Mouse (Mus musculus) limb, embryonic 15.5 days (tissue): ENCODE data around the gene Nmrk1. TPM values are rescaled to one million over a fixed set of nuclear protein-coding genes. Genes with fewer than 3 reads are reported as not detected.

ENCODE experiments used
- ATAC-seq: fragments of 200-750 bp; cut with Nextera tagmentation; 2 replicates; pipeline ENCODE4 v1.8.0; 2017; ENCODE audit warnings: low read depth, moderate TSS enrichment; ENCODE audit not compliant: insufficient number of reproducible peaks, low FRiP score, low TSS enrichment
- H3K27ac ChIP-seq: fragments of 300-500 bp; sonication (generic); 2 replicates; pipeline ENCODE4 v1.5.1; 2015; ENCODE audit warnings: moderate library complexity, mild to moderate bottlenecking, inconsistent platforms
- H3K27me3 ChIP-seq: fragments of 300-500 bp; sonication (generic); 2 replicates; pipeline ENCODE4 v1.6.1; 2015; ENCODE audit warnings: inconsistent platforms
- H3K36me3 ChIP-seq: fragments of 300-500 bp; sonication (generic); 2 replicates; pipeline ENCODE4 v1.6.1; 2015; ENCODE audit warnings: inconsistent platforms
- H3K4me1 ChIP-seq: fragments of 300-500 bp; sonication (generic); 2 replicates; pipeline ENCODE4 v1.6.1; 2015; ENCODE audit warnings: inconsistent platforms
- H3K4me2 ChIP-seq: fragments of 300-500 bp; sonication (generic); 2 replicates; pipeline ENCODE4 v1.6.1; 2015; ENCODE audit warnings: mild to moderate bottlenecking, inconsistent platforms
- H3K4me3 ChIP-seq: fragments of 300-500 bp; sonication (generic); 2 replicates; pipeline ENCODE4 v1.5.1; 2015; ENCODE audit warnings: mild to moderate bottlenecking, inconsistent platforms
- H3K9ac ChIP-seq: fragments of 300-500 bp; sonication (generic); 2 replicates; pipeline ENCODE4 v1.6.1; 2015; ENCODE audit warnings: inconsistent platforms
- H3K9me3 ChIP-seq: fragments of 300-500 bp; sonication (generic); 2 replicates; pipeline ENCODE4 v1.6.1; 2016; ENCODE audit warnings: inconsistent platforms
- WGBS: fragments of 180-500 bp; shearing (Covaris S2); methylation state at CpG from one replicate; pipeline ENCODE4 v1.1.7; 2015; 5-methylcytosine and 5-hydroxymethylcytosine counted together
- polyA plus RNA-seq: library from polyadenylated mRNA; unstranded; fragments of >200 nt; fragmentation: Nextera tagmentation; extraction: Ambion mirVana; gene quantifications from 2 replicates; pipeline ENCODE4 v1.2.1, GENCODE M21; 2015

Gene Nmrk1
- polyA plus RNA-seq, 1 experiment from 2014 or later = 19.1 TPM

DNA sequence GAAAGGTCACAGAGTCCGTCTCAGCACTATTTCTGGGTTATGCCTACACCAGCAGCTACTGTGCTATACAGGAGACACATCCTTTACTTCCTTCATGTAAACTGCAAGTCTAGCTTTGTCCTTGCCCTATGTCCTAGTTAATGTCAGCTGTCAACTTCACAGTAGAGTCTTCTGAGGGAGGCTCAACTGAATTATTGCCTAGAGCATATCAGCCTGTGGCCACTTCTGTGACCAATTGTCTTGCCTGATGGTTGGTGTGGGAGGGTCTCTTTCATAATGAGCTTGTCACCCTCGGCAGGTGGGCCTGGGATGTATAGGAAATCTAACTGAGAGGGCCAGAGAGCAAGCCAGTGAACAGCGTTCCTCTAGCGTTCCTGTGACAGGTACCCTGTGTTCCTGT, 11.7 kb downstream of the Nmrk1 start:
- H3K4me3 ChIP-seq = no peak overlapping the region
- H3K27ac ChIP-seq = no peak overlapping the region
- 63% methylated on average over 4 of the region's 4 CpGs for WGBS
- ATAC-seq = no peak
- H3K27me3 ChIP-seq = no peaks in the 10 kb centered on the region
- no peak overlapping the region for H3K9ac ChIP-seq
- H3K4me1 ChIP-seq = no peaks in the 10 kb centered on the region
- H3K4me2 ChIP-seq = no peak overlapping the region
- no peaks in the 10 kb centered on the region; the same call in 1 of the 2 replicates for H3K36me3 ChIP-seq
- no peaks in the 10 kb centered on the region for H3K9me3 ChIP-seq

DNA sequence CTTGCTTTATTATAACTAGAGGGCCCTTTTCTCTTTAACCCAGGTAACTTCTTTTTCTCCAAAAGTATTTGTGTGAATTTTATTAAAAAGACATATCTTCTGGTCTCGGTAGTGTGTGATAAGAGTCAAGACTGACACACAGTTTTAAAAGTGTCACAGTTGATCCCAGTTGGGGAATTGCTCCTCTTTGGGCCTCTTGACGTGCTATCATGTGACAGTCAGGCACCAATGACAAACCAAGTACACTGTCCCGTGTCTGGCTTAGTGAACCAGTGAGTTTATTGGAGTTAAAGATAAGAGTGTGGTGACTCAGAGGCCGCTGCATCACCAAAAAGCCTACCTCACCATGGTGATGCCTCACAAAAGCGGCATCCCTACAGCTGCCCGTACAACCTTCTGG, 12.3 kb downstream of the Nmrk1 start:
- H3K4me2 ChIP-seq = no peak overlapping the region
- no peaks in the 10 kb centered on the region for H3K4me1 ChIP-seq
- ATAC-seq = no peak
- no peak overlapping the region for H3K9ac ChIP-seq
- WGBS = 81% methylated on average over 6 of the region's 6 CpGs
- H3K9me3 ChIP-seq = no peaks in the 10 kb centered on the region
- no peak overlapping the region for H3K4me3 ChIP-seq
- H3K27ac ChIP-seq = no peak overlapping the region
- H3K36me3 ChIP-seq = no peaks in the 10 kb centered on the region; the same call in 1 of the 2 replicates
- no peaks in the 10 kb centered on the region for H3K27me3 ChIP-seq

DNA sequence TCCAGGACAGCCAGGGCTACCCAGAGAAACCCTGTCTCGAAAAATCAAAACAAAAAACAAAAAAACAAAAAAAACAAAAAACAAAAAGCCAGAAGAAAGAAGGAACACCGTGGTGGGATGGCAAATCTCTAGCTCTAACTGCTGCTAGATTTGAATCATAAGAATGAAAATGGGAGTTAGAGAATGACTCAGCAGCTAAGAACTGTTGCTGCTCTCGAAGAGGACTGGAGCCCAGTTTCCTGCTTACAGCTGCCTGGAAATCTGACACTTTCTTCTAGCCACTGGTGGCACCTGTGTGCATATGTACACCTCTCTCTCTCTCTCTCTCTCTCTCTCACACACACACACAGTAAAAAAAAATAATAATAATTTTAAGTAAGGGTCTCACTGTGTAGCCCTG, 14.6 kb downstream of the Nmrk1 start:
- H3K27ac ChIP-seq = no peak overlapping the region
- no peak overlapping the region for H3K4me3 ChIP-seq
- no peaks in the 10 kb centered on the region for H3K4me1 ChIP-seq
- no peaks in the 10 kb centered on the region for H3K27me3 ChIP-seq
- no peaks in the 10 kb centered on the region; the same call in 1 of the 2 replicates for H3K36me3 ChIP-seq
- H3K9ac ChIP-seq = no peak overlapping the region
- 61% methylated on average over 3 of the region's 3 CpGs for WGBS
- no peaks in the 10 kb centered on the region for H3K9me3 ChIP-seq
- ATAC-seq = no peak
- H3K4me2 ChIP-seq = no peak overlapping the region

DNA sequence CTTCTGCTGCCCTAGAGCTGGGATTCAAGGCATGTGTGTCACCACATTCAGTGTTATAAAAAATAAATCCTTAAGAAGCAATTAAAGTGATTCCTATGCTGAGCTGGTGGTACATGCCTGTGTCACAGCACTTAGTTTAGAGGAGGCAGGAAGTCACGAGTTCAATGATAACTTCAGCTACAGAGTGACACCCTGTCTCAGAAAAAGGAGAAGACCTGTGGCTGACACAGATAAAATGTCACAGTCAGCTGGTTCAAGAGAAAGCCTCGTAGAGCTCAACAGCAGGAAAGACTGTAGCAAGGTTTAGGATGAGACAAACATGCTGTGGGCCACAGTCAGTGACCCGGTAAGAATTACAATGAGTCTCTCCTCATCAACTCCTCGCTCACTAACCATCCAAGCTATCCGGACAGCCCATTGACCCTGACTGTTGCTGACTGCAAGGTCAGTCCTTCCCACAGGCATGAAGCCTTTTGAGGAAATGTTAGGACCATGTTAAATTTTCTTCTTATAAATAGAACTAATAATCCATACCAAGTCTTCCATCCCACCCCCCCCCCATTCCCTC, 15.2 kb downstream of the Nmrk1 start:
- WGBS = 73% methylated on average over 5 of the region's 5 CpGs
- Histone ChIP-seq H3K4me2 (no peak overlapping the region), H3K27me3 (no peaks in the 10 kb centered on the region), H3K9ac (no peak overlapping the region), H3K27ac (no peak overlapping the region), H3K36me3 (no peaks in the 10 kb centered on the region; the same call in 1 of the 2 replicates), H3K4me1 (no peaks in the 10 kb centered on the region), H3K9me3 (no peaks in the 10 kb centered on the region), H3K4me3 (no peak overlapping the region)
- ATAC-seq = no peak

DNA sequence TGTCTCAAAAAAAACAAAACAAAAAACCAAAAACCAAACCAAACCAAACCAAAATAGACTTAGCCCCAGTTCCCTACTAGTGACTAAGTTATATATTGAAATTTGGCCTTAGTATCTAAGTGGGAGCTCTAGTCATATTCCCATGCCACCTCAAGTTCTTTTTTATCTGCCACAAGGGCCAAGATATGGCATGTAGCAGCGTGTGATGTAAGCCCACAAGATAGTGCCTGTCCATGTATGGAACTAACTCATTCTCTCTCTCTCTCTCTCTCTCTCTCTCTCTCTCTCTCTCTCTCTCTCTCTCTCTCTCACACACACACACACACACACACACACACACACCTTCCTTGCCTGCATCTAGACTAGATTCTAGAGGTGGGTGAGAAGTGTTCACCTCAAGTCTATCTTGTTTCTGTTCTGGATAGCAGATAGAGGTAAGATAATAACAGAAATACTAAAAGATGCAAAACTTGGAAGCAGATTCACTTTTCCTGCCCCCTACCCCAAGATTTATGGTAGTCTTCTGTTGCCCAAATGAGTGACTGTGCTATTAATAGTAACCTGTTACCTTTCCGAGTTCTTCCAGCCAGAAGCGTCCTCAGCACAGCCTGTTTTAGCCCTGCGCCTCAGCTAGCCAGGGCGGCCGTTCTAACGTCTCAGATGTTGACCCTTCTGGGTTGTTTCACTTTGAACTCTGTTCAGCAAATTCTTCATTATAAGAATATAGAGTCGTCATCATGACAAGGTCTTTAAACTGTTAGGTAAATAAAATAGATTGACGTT, 16.2 kb downstream of the Nmrk1 start:
- no peaks in the 10 kb centered on the region for H3K9me3 ChIP-seq
- H3K9ac ChIP-seq = no peak overlapping the region
- WGBS = 45% methylated on average over 9 of the region's 9 CpGs
- no peak for ATAC-seq
- no peaks in the 10 kb centered on the region for H3K36me3 ChIP-seq
- no peak overlapping the region for H3K4me2 ChIP-seq
- H3K4me3 ChIP-seq = no peak overlapping the region
- no peaks in the 10 kb centered on the region for H3K4me1 ChIP-seq
- H3K27me3 ChIP-seq = no peaks in the 10 kb centered on the region
- H3K27ac ChIP-seq = no peak overlapping the region

DNA sequence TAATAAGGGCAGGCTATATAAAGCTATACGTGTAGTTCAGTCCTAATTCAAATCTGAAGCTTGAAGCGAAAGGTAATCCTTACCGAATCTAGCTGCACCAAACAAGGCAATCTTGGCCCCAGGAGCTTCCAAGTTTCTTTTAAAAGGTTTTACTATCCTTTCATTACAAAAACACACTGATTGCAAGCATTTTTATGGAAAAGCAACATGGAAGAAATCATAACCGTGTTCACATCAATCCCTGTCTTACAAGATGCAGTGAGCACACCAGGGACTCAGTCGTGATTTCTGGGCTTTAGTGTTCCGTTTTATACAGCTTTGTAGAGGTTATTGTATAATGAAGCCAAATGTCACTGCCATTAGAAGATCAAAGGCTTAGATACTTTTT, 16.8 kb downstream of the Nmrk1 start:
- Histone ChIP-seq H3K9me3 (no peaks in the 10 kb centered on the region), H3K9ac (no peak overlapping the region), H3K27me3 (no peaks in the 10 kb centered on the region), H3K4me3 (no peak overlapping the region), H3K4me2 (no peak overlapping the region), H3K36me3 (no peaks in the 10 kb centered on the region), H3K27ac (no peak overlapping the region), H3K4me1 (no peaks in the 10 kb centered on the region)
- ATAC-seq = no peak
- 44% methylated on average over 6 of the region's 6 CpGs for WGBS

DNA sequence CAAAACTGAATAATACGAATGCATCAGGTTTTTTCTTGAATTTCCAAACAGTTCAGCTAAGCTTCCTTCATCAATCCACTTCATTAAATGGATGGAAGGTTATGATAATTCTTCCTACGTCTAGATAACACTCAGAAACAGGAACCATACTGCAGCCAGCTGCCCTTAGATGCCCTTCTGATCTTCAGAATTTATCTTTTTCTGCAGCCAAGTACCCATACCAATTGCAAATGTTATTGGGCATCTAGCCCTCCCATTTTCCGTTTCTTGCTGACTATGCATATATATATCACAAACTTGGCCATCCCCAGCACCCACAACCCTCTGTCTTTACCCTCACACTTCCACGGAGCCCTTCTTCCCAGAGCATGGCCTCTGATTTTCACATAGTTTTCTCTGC, 18.2 kb downstream of the Nmrk1 start:
- no peak for ATAC-seq
- H3K4me2 ChIP-seq = no peak overlapping the region
- 80% methylated on average over 4 of the region's 4 CpGs for WGBS
- no peak overlapping the region for H3K27ac ChIP-seq
- H3K27me3 ChIP-seq = no peaks in the 10 kb centered on the region
- no peak overlapping the region for H3K4me3 ChIP-seq
- H3K4me1 ChIP-seq = no peaks in the 10 kb centered on the region; the same call in 1 of the 2 replicates
- H3K9ac ChIP-seq = no peak overlapping the region
- no peaks in the 10 kb centered on the region for H3K9me3 ChIP-seq
- no peaks in the 10 kb centered on the region for H3K36me3 ChIP-seq

DNA sequence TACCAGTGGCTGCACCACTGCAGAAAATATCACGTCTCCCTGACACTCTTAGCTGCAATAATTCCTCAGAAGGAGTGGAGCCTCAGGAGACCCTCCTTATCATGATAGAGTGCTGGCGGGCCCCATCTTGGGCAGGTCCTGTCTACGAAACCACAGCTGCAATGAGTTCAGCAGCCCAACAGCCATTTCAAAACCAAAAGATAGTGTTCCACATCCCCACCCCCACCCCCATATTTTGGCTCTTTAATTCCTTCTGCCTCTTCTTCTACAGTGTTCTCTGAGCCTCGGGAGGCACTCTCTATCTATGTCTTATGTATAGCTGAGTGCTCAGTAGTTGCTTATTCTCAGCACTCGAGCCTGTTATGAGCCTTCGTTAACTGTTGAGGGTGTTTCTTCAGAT, 18.7 kb downstream of the Nmrk1 start:
- no peaks in the 10 kb centered on the region for H3K9me3 ChIP-seq
- H3K27me3 ChIP-seq = no peaks in the 10 kb centered on the region
- H3K4me3 ChIP-seq = no peak overlapping the region
- WGBS = 74% methylated on average over 6 of the region's 6 CpGs
- ATAC-seq = no peak
- no peak overlapping the region for H3K4me2 ChIP-seq
- H3K4me1 ChIP-seq = no peaks in the 10 kb centered on the region; the same call in 1 of the 2 replicates
- H3K36me3 ChIP-seq = no peaks in the 10 kb centered on the region
- H3K27ac ChIP-seq = no peak overlapping the region
- no peak overlapping the region for H3K9ac ChIP-seq

DNA sequence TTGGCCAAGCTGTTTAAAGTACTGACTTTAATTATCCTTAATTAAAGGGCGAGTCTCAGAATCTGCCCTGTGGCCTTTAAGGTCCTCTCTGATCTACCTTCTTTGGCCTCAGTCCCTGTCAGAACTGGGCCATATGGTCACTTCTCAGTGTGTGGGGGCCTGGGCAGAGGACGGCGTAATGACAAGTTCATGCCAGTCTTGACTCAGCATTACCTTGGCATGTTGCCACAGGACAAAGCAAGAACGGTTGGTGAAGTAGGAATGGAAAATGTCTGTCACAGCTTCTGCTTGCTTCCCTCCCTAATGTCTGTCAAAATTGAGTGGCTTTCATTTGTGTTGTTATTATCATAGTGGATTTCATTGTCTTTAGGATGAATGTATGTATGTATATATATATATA, 20.8 kb downstream of the Nmrk1 start:
- Histone ChIP-seq H3K9me3 (no peaks in the 10 kb centered on the region), H3K27ac (no peak overlapping the region), H3K4me1 (no peaks in the 10 kb centered on the region; the same call in 1 of the 2 replicates), H3K4me3 (no peak overlapping the region), H3K4me2 (no peak overlapping the region), H3K36me3 (no peaks in the 10 kb centered on the region), H3K27me3 (no peaks in the 10 kb centered on the region), H3K9ac (no peak overlapping the region)
- WGBS = 36% methylated on average over 4 of the region's 4 CpGs
- no peak for ATAC-seq

DNA sequence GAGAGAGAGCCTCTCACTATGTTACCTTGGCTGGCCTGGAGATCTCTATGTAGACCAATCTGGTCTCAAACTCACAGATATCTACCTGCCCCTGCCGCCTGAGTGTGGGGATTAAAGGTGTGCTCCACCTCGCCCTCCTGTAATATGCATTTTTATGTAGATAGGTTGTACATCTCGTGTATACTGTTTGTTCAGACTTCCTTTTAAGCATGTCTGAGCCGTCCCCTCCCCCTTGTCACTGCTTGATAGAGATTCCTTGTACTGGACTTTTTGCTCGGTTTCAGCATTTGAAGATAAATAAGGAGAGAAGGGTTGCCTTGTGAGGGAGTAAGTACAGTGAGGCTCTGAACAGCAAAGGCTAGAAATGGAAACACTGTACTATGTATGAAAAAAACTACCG, 21.3 kb downstream of the Nmrk1 start:
- no peaks in the 10 kb centered on the region for H3K36me3 ChIP-seq
- H3K9me3 ChIP-seq = no peaks in the 10 kb centered on the region
- WGBS = 74% methylated on average over 6 of the region's 6 CpGs
- no peaks in the 10 kb centered on the region for H3K27me3 ChIP-seq
- no peak overlapping the region for H3K27ac ChIP-seq
- H3K9ac ChIP-seq = no peak overlapping the region
- H3K4me2 ChIP-seq = no peak overlapping the region
- ATAC-seq = no peak
- H3K4me1 ChIP-seq = no peaks in the 10 kb centered on the region; the same call in 1 of the 2 replicates
- H3K4me3 ChIP-seq = no peak overlapping the region

DNA sequence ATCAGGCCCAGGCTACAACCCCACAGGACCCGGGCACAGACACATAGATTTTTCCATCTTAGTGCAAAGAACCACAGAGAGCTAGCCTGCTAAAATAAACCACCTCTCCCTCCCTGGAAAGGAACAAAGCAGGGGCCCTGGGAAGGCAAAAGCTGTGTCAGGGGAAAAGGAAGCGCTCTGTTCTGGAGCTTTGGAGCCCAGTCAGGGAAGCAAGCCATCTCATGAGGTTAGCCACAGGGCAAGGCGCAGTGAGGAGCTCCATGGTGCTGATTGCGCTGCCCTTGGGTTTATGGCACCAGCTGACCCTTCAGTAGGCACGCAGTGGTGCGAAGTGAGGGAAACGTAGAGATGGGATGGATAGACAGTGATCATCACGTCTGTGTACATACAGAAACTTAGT, 22.6 kb downstream of the Nmrk1 start:
- no peaks in the 10 kb centered on the region for H3K36me3 ChIP-seq

DNA sequence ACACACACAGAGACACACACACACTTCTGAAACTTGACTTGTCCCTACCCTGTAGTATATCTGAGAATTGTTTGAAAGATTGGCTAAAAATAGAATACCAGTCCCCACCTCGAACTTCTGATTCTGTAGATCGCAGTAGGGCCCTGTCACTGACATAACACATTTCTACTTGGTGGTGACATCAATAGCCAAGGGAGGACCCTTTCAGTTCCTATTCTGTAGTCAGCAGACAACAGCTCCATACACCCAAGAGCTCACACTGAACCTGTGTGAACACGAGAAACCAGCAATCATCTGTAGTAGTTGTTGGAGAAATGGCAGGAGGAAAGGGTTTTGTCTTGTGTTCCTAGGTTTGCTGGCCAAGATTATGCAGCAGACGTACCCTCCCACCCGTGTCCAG, 23.2 kb downstream of the Nmrk1 start:
- 76% methylated on average over 5 of the region's 5 CpGs for WGBS
- H3K4me1 ChIP-seq = no peaks in the 10 kb centered on the region; the same call in 1 of the 2 replicates
- H3K27ac ChIP-seq = no peak overlapping the region
- no peak overlapping the region for H3K4me2 ChIP-seq
- no peaks in the 10 kb centered on the region for H3K36me3 ChIP-seq
- H3K9me3 ChIP-seq = no peaks in the 10 kb centered on the region
- ATAC-seq = no peak
- H3K9ac ChIP-seq = no peak overlapping the region
- H3K27me3 ChIP-seq = no peaks in the 10 kb centered on the region
- H3K4me3 ChIP-seq = no peak overlapping the region

More for the DNA sequence above, 22.6 kb downstream of the Nmrk1 start:
- ATAC-seq = no peak
- no peaks in the 10 kb centered on the region for H3K9me3 ChIP-seq
- WGBS = 82% methylated on average over 8 of the region's 8 CpGs
- no peak overlapping the region for H3K4me3 ChIP-seq
- H3K9ac ChIP-seq = no peak overlapping the region
- H3K27me3 ChIP-seq = no peaks in the 10 kb centered on the region
- H3K27ac ChIP-seq = no peak overlapping the region
- H3K4me1 ChIP-seq = no peaks in the 10 kb centered on the region; the same call in 1 of the 2 replicates
- H3K4me2 ChIP-seq = no peak overlapping the region
